Mouse (Mus musculus): ENCODE results near the gene Ripor2.

The Ripor2 gene

DNA sequence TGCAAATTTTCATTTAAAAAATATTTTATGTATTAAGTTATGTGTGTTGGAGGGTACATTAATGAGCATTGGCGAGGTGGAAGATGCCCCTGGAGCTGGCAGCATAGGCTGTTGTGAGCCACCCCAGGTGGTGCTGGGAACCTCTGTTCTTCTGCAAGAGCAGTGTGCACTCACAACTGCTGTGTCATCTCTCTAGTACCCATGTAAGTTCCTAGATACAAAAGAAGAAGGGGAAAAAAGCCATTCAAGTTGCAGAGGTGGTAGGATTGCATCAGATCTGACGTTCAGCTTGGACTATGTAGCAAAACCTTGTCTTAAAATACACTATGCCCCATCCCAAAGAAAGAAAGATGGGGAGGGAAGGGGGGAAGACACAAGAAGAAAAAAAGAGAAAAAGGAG, 65.5 kb downstream of the Ripor2 start:
- DNase-seq (ENCODE audit: low read depth, low spot score), result no peak

DNA sequence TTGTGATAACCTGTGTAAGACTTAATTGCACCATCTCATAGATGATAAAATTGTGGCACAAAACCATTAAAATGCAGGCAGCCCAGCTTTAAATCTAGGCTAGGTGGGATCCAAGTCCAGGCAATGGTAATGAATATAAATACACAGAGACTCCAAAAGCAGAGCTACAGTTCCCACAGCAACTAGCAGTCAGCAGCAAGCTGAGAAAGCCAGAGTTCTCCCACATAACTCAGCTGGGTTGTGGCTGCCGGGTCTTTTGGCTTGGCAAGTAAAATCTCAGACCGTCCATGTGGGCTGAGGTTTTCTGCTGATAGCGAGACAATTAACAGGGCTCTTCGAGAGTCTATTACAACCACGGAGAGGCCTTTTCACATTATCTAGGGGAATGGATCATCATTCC, 66.0 kb downstream of the Ripor2 start:
- DNase-seq (ENCODE audit: low read depth, low spot score), result peak; percentile 24

- no peak for DNase-seq (ENCODE audit: low read depth, low spot score)
Observed at GRCm38 (mm10) chr13:24648668-24649067, 66.7 kb downstream of the Ripor2 start.

GRCm38 (mm10) chr13:24649099-24649498, 67.1 kb downstream of the Ripor2 start:
- peak; percentile 69 for DNase-seq (ENCODE audit: low read depth, low spot score)

GRCm38 (mm10) chr13:24651018-24651417, 69.0 kb downstream of the Ripor2 start:
- no peak for DNase-seq (ENCODE audit: low read depth, low spot score)

GRCm38 (mm10) chr13:24654919-24655635, 73.1 kb downstream of the Ripor2 start:
- DNase-seq (ENCODE audit: low read depth, low spot score), result no peak

- DNase-seq (ENCODE audit: low read depth, low spot score), result peak; percentile 25
Observed at GRCm38 (mm10) chr13:24656719-24657497, 74.9 kb downstream of the Ripor2 start.

GRCm38 (mm10) chr13:24666763-24667162, 84.8 kb downstream of the Ripor2 start:
- no peak for DNase-seq (ENCODE audit: low read depth, low spot score)

DNA sequence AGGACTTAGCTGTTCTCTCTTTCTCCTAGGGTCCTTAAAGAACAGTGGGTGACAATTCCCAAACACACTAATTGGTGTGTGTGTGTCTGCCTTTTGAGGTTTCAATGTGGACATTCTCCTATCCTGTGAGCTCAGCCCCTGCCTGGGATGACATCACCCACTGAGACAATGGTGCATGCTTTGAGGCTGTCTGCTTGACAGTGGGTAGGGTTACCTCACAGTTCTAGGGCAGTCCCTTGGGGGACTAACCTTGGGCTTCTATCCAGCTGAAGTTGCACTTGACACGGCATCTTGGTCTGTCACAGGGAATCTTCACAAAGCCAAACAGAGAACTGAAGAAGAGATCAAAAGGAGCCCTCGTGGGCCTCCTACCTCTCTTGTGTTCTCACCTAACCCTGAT, 86.6 kb downstream of the Ripor2 start:
- DNase-seq (ENCODE audit: low read depth, low spot score), result no peak

- DNase-seq (ENCODE audit: low read depth, low spot score), result no peak
Observed at GRCm38 (mm10) chr13:24670676-24671075, 88.7 kb downstream of the Ripor2 start.

DNA sequence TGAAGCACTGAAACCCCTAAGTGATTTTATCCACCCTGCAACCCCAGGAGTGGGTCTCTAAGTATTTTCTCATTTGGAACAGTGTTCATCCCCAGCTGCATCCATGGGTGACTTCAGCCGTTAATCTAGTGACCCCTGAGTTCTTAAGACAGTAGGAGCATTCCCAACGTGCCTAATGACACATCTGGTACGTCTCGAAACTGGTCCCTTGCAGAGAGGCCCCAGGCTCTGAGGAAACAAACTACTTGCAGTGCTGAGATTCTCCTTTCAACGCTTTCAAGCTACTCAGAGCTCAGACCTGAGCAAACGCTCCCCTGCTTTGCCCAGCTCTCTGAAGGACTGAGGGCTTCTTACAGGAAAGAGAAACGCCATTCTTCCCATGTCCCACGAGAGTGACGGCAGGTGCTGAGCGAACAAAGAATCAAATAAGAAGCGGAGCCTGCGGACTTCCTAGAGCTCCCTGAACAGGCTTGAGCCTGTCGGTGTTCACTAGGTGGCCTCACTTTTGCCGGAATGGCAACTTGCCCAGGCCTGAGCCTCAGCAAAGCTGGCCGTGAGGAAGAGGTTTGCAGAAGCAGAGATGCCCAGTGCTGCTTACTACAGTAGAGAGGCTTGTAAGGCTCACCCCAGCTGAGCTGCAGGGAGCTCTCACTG, 97.2 kb downstream of the Ripor2 start:
- DNase-seq (ENCODE audit: low read depth, low spot score), result peak; percentile 38

DNA sequence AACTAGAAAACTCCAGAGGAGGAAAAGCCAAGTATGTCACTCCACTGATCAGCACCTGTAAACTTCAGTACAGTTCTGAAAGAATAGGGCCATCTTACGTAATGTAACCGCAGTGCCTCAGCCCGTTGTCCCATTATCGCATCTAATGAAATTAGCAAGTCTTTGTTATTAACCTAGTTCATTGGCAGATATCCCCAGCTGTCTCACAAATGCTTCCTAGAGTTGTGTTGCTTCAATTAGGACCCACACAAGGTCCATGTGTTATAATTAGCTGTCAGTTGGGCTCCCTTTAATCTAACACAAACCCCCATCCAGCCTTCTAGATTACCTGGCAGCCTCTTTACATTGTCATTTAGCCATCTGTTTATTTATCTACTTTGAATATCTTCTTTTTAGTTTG, 99.0 kb downstream of the Ripor2 start:
- DNase-seq (ENCODE audit: low read depth, low spot score), result no peak

- no peak for DNase-seq (ENCODE audit: low read depth, low spot score)
Observed at GRCm38 (mm10) chr13:24682346-24682745, 100.4 kb downstream of the Ripor2 start.

DNA sequence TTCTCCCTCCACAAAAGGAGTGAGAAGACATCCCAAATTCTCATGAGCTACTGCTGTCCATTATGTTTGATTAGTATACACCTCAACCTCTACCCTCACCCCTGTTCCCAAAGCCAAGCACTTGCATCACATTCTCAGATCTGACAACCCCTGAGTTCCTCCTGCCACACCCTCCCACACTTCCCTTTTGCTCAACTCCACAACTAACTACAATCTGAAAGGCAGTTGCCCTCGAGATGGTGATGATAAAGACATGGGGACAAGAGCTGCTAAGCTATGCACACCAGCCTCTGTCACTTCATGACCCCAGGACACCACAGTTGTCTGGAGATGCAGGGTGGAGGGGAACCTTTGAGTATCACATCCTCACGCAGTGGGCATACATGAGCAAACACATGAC, 102.5 kb downstream of the Ripor2 start:
- no peak for DNase-seq (ENCODE audit: low read depth, low spot score)

GRCm38 (mm10) chr13:24685846-24686245, 103.9 kb downstream of the Ripor2 start:
- DNase-seq (ENCODE audit: low read depth, low spot score), result no peak

GRCm38 (mm10) chr13:24686705-24687665, 105.0 kb downstream of the Ripor2 start:
- peak; percentile 80 for DNase-seq (ENCODE audit: low read depth, low spot score)

DNA sequence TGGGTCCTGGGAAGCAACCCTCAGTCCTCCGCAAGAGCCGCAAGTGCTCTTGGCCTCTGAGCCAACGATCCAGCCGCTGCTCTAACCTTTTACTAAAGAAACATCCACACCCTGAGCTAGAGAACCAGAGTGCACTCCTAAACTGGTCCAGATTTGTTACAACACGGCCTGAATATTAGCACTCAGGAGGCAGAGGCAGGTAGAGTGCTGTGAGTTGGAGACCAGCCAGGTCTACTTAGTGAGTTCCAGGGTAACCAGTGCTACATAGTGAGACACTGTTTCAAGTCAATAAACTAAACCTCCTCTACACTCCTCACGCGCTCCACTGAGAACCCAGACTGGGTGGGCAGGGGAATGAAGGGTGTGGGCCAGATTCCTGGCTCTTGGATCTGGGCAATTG, 111.3 kb downstream of the Ripor2 start:
- DNase-seq (ENCODE audit: low read depth, low spot score), result no peak

DNA sequence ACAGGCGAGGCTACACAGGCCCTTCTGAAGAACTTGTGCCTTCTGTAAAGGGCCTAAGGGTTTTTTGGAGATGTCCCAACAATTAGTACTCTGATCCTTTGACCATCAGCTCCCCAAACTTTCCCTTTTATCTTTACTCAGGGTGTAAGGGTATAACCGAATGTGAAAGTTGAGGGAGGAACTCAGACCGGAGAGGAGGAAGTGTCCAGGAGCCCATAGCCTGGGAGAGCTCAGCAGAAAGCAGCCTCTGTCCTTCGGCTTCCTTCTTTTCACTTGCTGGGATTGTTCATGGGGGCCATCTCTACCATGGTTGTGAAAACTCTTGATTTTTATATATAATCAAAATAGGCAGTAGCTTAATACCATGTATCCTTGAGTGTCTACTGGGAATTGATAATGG, 116.8 kb downstream of the Ripor2 start:
- no peak for DNase-seq (ENCODE audit: low read depth, low spot score)

- no peak for DNase-seq (ENCODE audit: low read depth, low spot score)
Observed at GRCm38 (mm10) chr13:24702128-24702527, 120.1 kb downstream of the Ripor2 start.

DNA sequence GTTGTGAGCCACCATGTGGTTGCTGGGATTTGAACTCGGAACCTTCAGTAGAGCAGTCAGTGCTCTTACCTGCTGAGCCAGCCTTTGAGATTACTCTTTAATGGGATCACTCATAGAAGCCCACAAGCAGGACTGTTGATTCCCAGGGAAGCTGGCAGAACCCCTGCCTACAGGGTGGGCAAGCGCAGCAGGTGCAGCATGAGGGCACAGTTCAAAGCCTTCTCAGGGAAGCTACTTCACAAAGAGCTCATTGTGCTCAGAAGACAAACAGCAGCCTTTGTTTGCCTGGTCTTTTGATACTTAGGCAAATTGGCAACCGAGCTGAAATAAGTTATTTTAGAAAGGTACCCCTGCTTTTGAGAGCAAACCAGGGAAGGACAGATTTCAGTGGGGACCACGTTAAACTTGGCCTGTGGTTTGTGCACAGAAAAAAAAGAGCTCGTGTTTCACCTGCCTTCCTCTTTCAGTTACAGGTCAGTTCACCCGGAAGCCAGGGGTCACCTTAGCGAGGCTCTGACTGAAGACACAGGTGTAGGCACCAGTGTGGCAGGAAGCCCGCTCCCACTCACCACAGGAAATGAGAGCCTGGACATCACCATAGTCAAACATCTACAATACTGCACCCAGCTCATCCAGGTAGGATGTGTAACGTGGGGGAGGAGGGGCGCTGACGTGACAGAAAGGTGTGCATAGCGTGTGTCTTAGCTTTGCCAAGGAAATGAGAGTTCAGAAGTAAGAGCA, 127.8 kb downstream of the Ripor2 start:
- DNase-seq (ENCODE audit: low read depth, low spot score), result no peak

DNA sequence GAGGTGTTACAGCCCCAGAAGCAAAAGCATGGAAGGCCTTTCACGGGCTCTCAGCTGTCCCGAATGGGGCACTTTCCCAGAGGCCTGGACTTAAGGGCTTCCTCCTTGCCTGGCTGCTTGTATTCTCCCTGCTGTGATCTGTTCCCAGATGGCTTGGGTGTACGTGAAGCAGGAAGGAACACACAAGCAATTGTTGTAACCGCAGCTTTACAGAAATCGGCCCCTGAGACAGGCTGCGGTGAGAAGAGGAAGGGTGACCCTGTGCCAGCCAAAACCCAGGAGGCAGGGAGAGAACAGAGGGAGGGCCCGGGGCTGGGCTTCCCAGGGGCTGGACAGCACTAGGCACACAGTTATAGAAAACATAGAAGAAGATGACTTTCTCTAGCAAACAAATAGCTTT, 129.0 kb downstream of the Ripor2 start:
- DNase-seq (ENCODE audit: low read depth, low spot score), result no peak

Measured in 3T3-L1 (cell line).